Comparison of ENCODE assay signal across 8 mouse cellular contexts in genomic region chr4:123613309-123613947, GRCm38 (mm10).
DNase-seq lines count a peak whose midpoint lies in the region; ATAC-seq and TF ChIP-seq lines count a peak whose summit lies in the region.
"Had no signal": no experiment of that assay in that cellular context is flagged by ENCODE, and none has a peak within 500 bp of the region (broad histone marks: within the 10 kb centered on the region; RNA-seq: fewer than 3 reads in every experiment).

No protein-coding gene starts in this region.

- H3K4me3 ChIP-seq in midbrain, embryonic 10.5 days: no peak overlapping the region
- H3K4me3 ChIP-seq in midbrain, postnatal 0 days (ENCODE audit: low read depth, low read length): no peak overlapping the region
- H3K4me3 ChIP-seq in lung, embryonic 16.5 days (ENCODE audit: low read length): peak overlapping the region; percentile 53

- H3K9me3 ChIP-seq in midbrain, embryonic 10.5 days (replicated peaks): no peaks in the 10 kb centered on the region
- H3K9me3 ChIP-seq in midbrain, postnatal 0 days (ENCODE audit: low read length): no peaks in the 10 kb centered on the region
- no peaks in the 10 kb centered on the region for H3K9me3 ChIP-seq in lung, embryonic 16.5 days (ENCODE audit: control insufficient read depth, low read length)

- peaks cover 37% of the 10 kb centered on the region for H3K4me1 ChIP-seq in midbrain, embryonic 10.5 days
- 0 out of 2 replicates have a peak, but pooled peaks cover 3% of the 10 kb centered on the region for H3K4me1 ChIP-seq in midbrain, postnatal 0 days (ENCODE audit: insufficient read depth, low read length)
- peaks cover 42% of the 10 kb centered on the region for H3K4me1 ChIP-seq in lung, embryonic 16.5 days (replicated peaks; ENCODE audit: control insufficient read depth, insufficient read depth, low read length)

- 0 out of 2 replicates have a peak overlapping the region, but pooled peaks have one; percentile 18 for H3K27ac ChIP-seq in midbrain, embryonic 10.5 days (replicated peaks)
- H3K27ac ChIP-seq in midbrain, postnatal 0 days (ENCODE audit: low read depth, low read length): no peak overlapping the region; the same call in 1 of the 2 replicates
- H3K27ac ChIP-seq in lung, embryonic 16.5 days (ENCODE audit: low read length): peak overlapping the region; percentile 86

- no peak for ATAC-seq in midbrain, postnatal 0 days (ENCODE audit: low FRiP score)
- ATAC-seq in lung, embryonic 16.5 days (ENCODE audit: low read depth): peak; percentile 81
- no peak for ATAC-seq in monocyte, adult 5-6 weeks (replicated peaks; ENCODE audit: insufficient number of reproducible peaks, low FRiP score, low TSS enrichment, poor library complexity, severe bottlenecking)

- H3K27me3 ChIP-seq in midbrain, embryonic 10.5 days (ENCODE audit: low read depth, poor library complexity, severe bottlenecking): no peaks in the 10 kb centered on the region
- no peaks in the 10 kb centered on the region for H3K27me3 ChIP-seq in midbrain, postnatal 0 days (ENCODE audit: insufficient read depth, low read length)
- no peaks in the 10 kb centered on the region for H3K27me3 ChIP-seq in lung, embryonic 16.5 days (ENCODE audit: control insufficient read depth, insufficient read depth, low read depth, low read length)

- TF ChIP-seq CTCF in midbrain, postnatal 0 days (IDR thresholded peaks at IDR 0.05): no peak

- no peak overlapping the region for H3K9ac ChIP-seq in midbrain, postnatal 0 days (replicated peaks; ENCODE audit: low read length, poor library complexity, severe bottlenecking)
- peak overlapping the region; percentile 64 for H3K9ac ChIP-seq in lung, embryonic 16.5 days (ENCODE audit: low read length)

- WGBS in midbrain, embryonic 10.5 days: 82% methylated on average over 7 of the region's 7 CpGs
- 73% methylated on average over 7 of the region's 7 CpGs for WGBS in midbrain, postnatal 0 days
- WGBS in lung, embryonic 16.5 days: 34% methylated on average over 7 of the region's 7 CpGs

- no peak for DNase-seq in midbrain, embryonic 10.5 days (ENCODE audit: low spot score)
- DNase-seq in midbrain, postnatal 0 days (ENCODE audit: low spot score): no peak
- DNase-seq in kidney, postnatal 10 days: peak; percentile 38
- no peak for DNase-seq in thymus, postnatal 14 days
- DNase-seq in cerebellum, adult 8-10 months: no peak
- DNase-seq: gastrocnemius, postnatal 14 days had no signal

- H3K4me2 ChIP-seq in midbrain, postnatal 0 days (ENCODE audit: low read depth, low read length, poor library complexity, severe bottlenecking): no peak overlapping the region
- peak overlapping the region; percentile 43 for H3K4me2 ChIP-seq in lung, embryonic 16.5 days (ENCODE audit: low read depth, low read length)

- H3K36me3 ChIP-seq in midbrain, embryonic 10.5 days: peaks cover 15% of the 10 kb centered on the region
- H3K36me3 ChIP-seq in midbrain, postnatal 0 days (ENCODE audit: insufficient read depth, low read length): no peaks in the 10 kb centered on the region
- no peaks in the 10 kb centered on the region for H3K36me3 ChIP-seq in lung, embryonic 16.5 days (ENCODE audit: control insufficient read depth, insufficient read depth, low read length)
